Mouse (Mus musculus) testis, adult 2 months (tissue): ENCODE data around the gene Ccdc155.

Source experiments
- CTCF ChIP-seq: fragments of 200-500 bp; IDR thresholded peaks from 2 replicates; pipeline ENCODE4 v1.5.1; 2012; ENCODE audit warnings: low read depth, mild to moderate bottlenecking, inconsistent platforms, low read length, moderate library complexity; ENCODE audit not compliant: control insufficient read depth, insufficient read depth, insufficient replicate concordance
- POLR2A ChIP-seq: fragments of 200-500 bp; IDR thresholded peaks from 2 replicates; pipeline ENCODE4 v1.6.1; 2012; ENCODE audit warnings: low read depth, mild to moderate bottlenecking, inconsistent platforms, low read length, moderate library complexity; ENCODE audit not compliant: control insufficient read depth

DNA sequence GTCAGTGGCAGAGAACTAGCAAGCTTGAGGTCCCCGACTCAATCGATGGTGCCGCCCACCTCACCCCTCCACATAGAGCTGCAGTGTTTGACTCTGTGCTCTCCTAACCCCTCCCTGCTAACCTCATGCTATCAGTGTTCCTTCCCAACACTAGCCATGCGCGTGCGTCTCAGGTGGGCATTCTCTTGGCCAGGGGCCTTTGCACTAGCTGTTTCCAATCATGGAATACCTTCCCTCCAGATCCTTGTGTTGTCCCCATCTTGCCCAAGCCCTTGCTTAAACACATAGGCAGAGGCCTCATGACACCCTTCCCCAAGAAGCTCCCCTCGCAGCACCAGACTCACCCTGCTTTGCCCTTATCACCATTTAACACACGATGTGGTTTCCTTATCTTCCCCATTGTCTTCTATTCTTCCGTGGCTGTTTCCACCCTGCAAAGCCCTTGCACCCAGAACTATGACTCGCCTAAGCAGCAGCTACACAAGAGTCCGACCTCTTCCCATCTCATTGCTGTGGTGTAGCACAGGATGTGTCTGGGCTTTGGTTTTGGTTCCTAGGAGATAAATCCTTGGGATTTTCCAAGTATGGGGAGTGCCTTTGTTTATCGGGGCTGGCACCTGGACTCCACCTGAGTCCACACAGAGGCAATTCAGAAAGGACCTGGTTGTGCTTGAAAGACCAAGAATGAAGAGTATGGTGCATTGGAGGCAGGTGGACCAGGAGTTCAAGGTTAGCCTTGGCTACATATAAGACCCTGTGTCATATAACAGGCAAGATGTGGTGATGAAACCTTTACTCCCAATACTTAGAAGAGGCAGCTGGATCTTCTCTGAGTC, 67.3 kb downstream of the Ccdc155 start:
- TF ChIP-seq POLR2A (no peak), CTCF (no peak)
